Mouse (Mus musculus): ENCODE data around the gene Angptl3.

Gene Angptl3

GRCm38 (mm10) chr4:99030686-99031085 lies at the start of gene Angptl3:
Gene Angptl3, plus strand, starts transcription at chr4:99030954.
- DNase-seq (ENCODE audit: low read depth): no peak

GRCm38 (mm10) chr4:98984701-98985100 lies 46.1 kb upstream of the Angptl3 start:
- DNase-seq (ENCODE audit: low read depth): no peak

- no peak for DNase-seq (ENCODE audit: low read depth)
Measured at GRCm38 (mm10) chr4:98993491-98993890, 37.3 kb upstream of the Angptl3 start.

- no peak for DNase-seq (ENCODE audit: low read depth)
Measured at GRCm38 (mm10) chr4:99005574-99005973, 25.2 kb upstream of the Angptl3 start.

- DNase-seq (ENCODE audit: low read depth): no peak
Measured at GRCm38 (mm10) chr4:99006319-99006718, 24.4 kb upstream of the Angptl3 start.

GRCm38 (mm10) chr4:99011039-99011438 lies 19.7 kb upstream of the Angptl3 start:
- no peak for DNase-seq (ENCODE audit: low read depth)

- no peak for DNase-seq (ENCODE audit: low read depth)
Measured at GRCm38 (mm10) chr4:99022221-99022620, 8.5 kb upstream of the Angptl3 start.

- DNase-seq (ENCODE audit: low read depth): peak; percentile 74
Measured at GRCm38 (mm10) chr4:99028377-99028776, 2.4 kb upstream of the Angptl3 start.

- DNase-seq (ENCODE audit: low read depth): peak; percentile 73
Measured at GRCm38 (mm10) chr4:99032921-99033320, 2.2 kb downstream of the Angptl3 start.

- DNase-seq (ENCODE audit: low read depth): no peak
Measured at GRCm38 (mm10) chr4:99044854-99045253, 14.1 kb downstream of the Angptl3 start.

- DNase-seq (ENCODE audit: low read depth): no peak
Measured at GRCm38 (mm10) chr4:99046471-99046870, 15.7 kb downstream of the Angptl3 start.

GRCm38 (mm10) chr4:99048581-99048980 lies 17.8 kb downstream of the Angptl3 start:
- no peak for DNase-seq (ENCODE audit: low read depth)

GRCm38 (mm10) chr4:99064524-99064923 lies 33.8 kb downstream of the Angptl3 start:
- no peak for DNase-seq (ENCODE audit: low read depth)

- no peak for DNase-seq (ENCODE audit: low read depth)
Measured at GRCm38 (mm10) chr4:99068806-99069205, 38.1 kb downstream of the Angptl3 start.

GRCm38 (mm10) chr4:99078005-99078404 lies 47.3 kb downstream of the Angptl3 start:
- DNase-seq (ENCODE audit: low read depth): no peak

GRCm38 (mm10) chr4:99081169-99081568 lies 50.4 kb downstream of the Angptl3 start:
- DNase-seq (ENCODE audit: low read depth): no peak

- no peak for DNase-seq (ENCODE audit: low read depth)
Measured at GRCm38 (mm10) chr4:99083862-99084261, 53.1 kb downstream of the Angptl3 start.

GRCm38 (mm10) chr4:99087760-99088485 lies 57.2 kb downstream of the Angptl3 start:
- no peak for DNase-seq (ENCODE audit: low read depth)

- DNase-seq (ENCODE audit: low read depth): peak; percentile 13
Measured at GRCm38 (mm10) chr4:99091151-99091701, 60.5 kb downstream of the Angptl3 start.

- DNase-seq (ENCODE audit: low read depth): no peak
Measured at GRCm38 (mm10) chr4:99091777-99092176, 61.0 kb downstream of the Angptl3 start.
